ENCODE assay signal across 12 mouse cellular contexts in the genomic region with DNA sequence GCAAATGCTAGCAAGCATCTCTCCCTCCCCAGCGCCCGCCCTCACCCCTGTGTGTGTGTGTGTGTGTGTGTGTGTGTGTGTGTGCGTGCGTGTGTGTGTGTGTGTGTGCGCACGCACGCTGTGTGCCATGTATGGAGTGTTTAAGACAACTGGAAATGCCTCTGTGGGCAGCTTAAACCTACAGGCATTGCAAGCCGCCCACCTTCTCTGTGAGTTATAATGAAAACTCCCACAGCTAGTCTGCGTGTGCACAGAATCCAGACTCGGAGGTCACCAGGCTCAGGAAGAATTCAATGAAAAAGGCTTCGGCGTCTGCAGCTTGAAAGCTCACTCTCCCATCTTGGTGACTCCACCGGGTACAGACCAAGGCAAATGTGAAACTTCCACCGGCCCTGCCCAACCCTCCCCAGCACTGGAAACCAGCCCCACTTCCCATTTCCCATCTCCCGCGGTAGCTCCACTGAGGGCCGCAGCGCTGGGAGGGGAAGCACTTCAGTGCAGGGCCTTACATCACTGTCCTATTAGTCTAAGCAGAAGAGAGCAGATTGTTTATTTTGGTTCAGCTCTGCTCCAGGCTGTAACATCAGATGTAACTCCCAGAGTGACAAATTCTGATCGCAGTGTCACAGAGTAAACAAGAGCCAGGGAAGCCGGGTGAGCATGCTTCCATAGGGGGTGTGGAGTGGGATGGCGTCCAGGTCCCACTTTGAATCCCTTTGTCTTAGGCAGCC.
DNase-seq lines count a peak whose midpoint lies in the region; ATAC-seq lines count a peak whose summit lies in the region.
"Had no signal": no experiment of that assay in that cellular context is flagged by ENCODE, and none has a peak within 500 bp of the region (broad histone marks: within the 10 kb centered on the region; RNA-seq: fewer than 3 reads in every experiment).

No protein-coding gene starts in this region.

- H3K27me3 ChIP-seq in neural tube, embryonic 13.5 days = no peaks in the 10 kb centered on the region
- H3K27me3 ChIP-seq: Patski had no signal

- 0 out of 2 replicates have a peak overlapping the region, but pooled peaks have one; percentile 0 for H3K9ac ChIP-seq in neural tube, embryonic 13.5 days
- H3K9ac ChIP-seq: liver, embryonic 14.5 days had no signal

- H3K27ac ChIP-seq in neural tube, embryonic 13.5 days (replicated peaks) = no peak overlapping the region
- H3K27ac ChIP-seq: liver, embryonic 14.5 days had no signal

- DNase-seq in embryo, embryonic 9.5 days (ENCODE audit: extremely low spot score) = peak; percentile 24
- no peak for DNase-seq in embryo, embryonic 10.5 days (ENCODE audit: low spot score)
- DNase-seq in layer of hippocampus, adult 18-20 months (ENCODE audit: low spot score in 2 of 2) = peak; percentile 21 to 52
- no peak for DNase-seq in layer of hippocampus, adult 8-10 months (ENCODE audit: low spot score in 2 of 2)
- DNase-seq in layer of hippocampus, adult 9-11 months = peak; percentile 28
- DNase-seq in adrenal gland, postnatal 10 days = no peak
- DNase-seq: gastrocnemius, postnatal 36 days had no signal

- no peaks in the 10 kb centered on the region for H3K9me3 ChIP-seq in neural tube, embryonic 13.5 days

- H3K36me3 ChIP-seq in neural tube, embryonic 13.5 days = no peaks in the 10 kb centered on the region

- peaks cover 28% of the 10 kb centered on the region for H3K4me1 ChIP-seq in neural tube, embryonic 13.5 days (replicated peaks)

- WGBS in neural tube, embryonic 13.5 days = 68% methylated on average over 21 of the region's 21 CpGs

- H3K4me3 ChIP-seq in neural tube, embryonic 13.5 days = no peak overlapping the region
- H3K4me3 ChIP-seq: erythroblast, embryonic 14.5 days had no signal

- no peak overlapping the region for H3K4me2 ChIP-seq in neural tube, embryonic 13.5 days

- no peak for ATAC-seq in neural tube, embryonic 13.5 days (ENCODE audit: low read depth)
- ATAC-seq in erythroblast, adult 5-6 weeks (replicated peaks; ENCODE audit: low FRiP score, poor library complexity, severe bottlenecking) = no peak
- ATAC-seq: Patski had no signal

Comparison
In these comparisons a context has a peak if more than half of its experiments do, and no peak if none do; other contexts are left out.
1. DNase-seq: peak in embryo, embryonic 9.5 days (single experiment), layer of hippocampus, adult 18-20 months (2 of 2) and layer of hippocampus, adult 9-11 months (single experiment); none in embryo, embryonic 10.5 days (single experiment), layer of hippocampus, adult 8-10 months (0 of 2) and adrenal gland, postnatal 10 days (single experiment).